Mouse (Mus musculus): ENCODE measurements around the gene Ccr4.

The Ccr4 gene

GRCm38 (mm10) chr9:114471892-114472291 lies 32.8 kb downstream of the Ccr4 start:
- no peak for DNase-seq (ENCODE audit: low read depth, low spot score)

- no peak for DNase-seq (ENCODE audit: low read depth, low spot score)
Measured at GRCm38 (mm10) chr9:114468701-114469100, 36.0 kb downstream of the Ccr4 start.

GRCm38 (mm10) chr9:114468217-114468616 lies 36.5 kb downstream of the Ccr4 start:
- no peak for DNase-seq (ENCODE audit: low read depth, low spot score)

GRCm38 (mm10) chr9:114466871-114467270 lies 37.8 kb downstream of the Ccr4 start:
- no peak for DNase-seq (ENCODE audit: low read depth, low spot score)

GRCm38 (mm10) chr9:114465442-114465841 lies 39.3 kb downstream of the Ccr4 start:
- no peak for DNase-seq (ENCODE audit: low read depth, low spot score)

- no peak for DNase-seq (ENCODE audit: low read depth, low spot score)
Measured at GRCm38 (mm10) chr9:114462569-114462968, 42.1 kb downstream of the Ccr4 start.

- no peak for DNase-seq (ENCODE audit: low read depth, low spot score)
Measured at GRCm38 (mm10) chr9:114458436-114458835, 46.3 kb downstream of the Ccr4 start.

- DNase-seq (ENCODE audit: low read depth, low spot score): no peak
Measured at GRCm38 (mm10) chr9:114455420-114455819, 49.3 kb downstream of the Ccr4 start.

- DNase-seq (ENCODE audit: low read depth, low spot score): no peak
Measured at GRCm38 (mm10) chr9:114452418-114452817, 52.3 kb downstream of the Ccr4 start.

- no peak for DNase-seq (ENCODE audit: low read depth, low spot score)
Measured at GRCm38 (mm10) chr9:114451615-114452014, 53.1 kb downstream of the Ccr4 start.

- DNase-seq (ENCODE audit: low read depth, low spot score): no peak
Measured at GRCm38 (mm10) chr9:114449120-114449754, 55.5 kb downstream of the Ccr4 start.

GRCm38 (mm10) chr9:114448700-114449099 lies 56.0 kb downstream of the Ccr4 start:
- no peak for DNase-seq (ENCODE audit: low read depth, low spot score)

- DNase-seq (ENCODE audit: low read depth, low spot score): no peak
Measured at GRCm38 (mm10) chr9:114446887-114447286, 57.8 kb downstream of the Ccr4 start.

- DNase-seq (ENCODE audit: low read depth, low spot score): no peak
Measured at GRCm38 (mm10) chr9:114443351-114443750, 61.4 kb downstream of the Ccr4 start.

- no peak for DNase-seq (ENCODE audit: low read depth, low spot score)
Measured at GRCm38 (mm10) chr9:114442893-114443292, 61.8 kb downstream of the Ccr4 start.

GRCm38 (mm10) chr9:114442225-114442624 lies 62.5 kb downstream of the Ccr4 start:
- DNase-seq (ENCODE audit: low read depth, low spot score): no peak

GRCm38 (mm10) chr9:114440548-114440947 lies 64.2 kb downstream of the Ccr4 start:
- no peak for DNase-seq (ENCODE audit: low read depth, low spot score)

Measured in WW6 (cell line).